Mouse (Mus musculus) heart, postnatal 0 days (tissue): ENCODE measurements around the gene Exoc5.

Experiments used
- CTCF ChIP-seq: IDR thresholded peaks from 2 replicates; pipeline ENCODE4 v1.5.1; 2016; ENCODE audit warnings: antibody characterized with exemption, control low read depth, low read depth
- EP300 ChIP-seq: IDR thresholded peaks from 2 replicates; pipeline ENCODE4 v1.6.1; 2016; ENCODE audit warnings: antibody characterized with exemption, low read depth

- TF ChIP-seq CTCF, result no peak
- no peak for TF ChIP-seq EP300
These were observed 74.3 kb downstream of the Exoc5 start for GRCm38 (mm10) chr14:48992070-48992580.
